In genomic region chr15:89607888-89608287, GRCm38 (mm10) we compare ENCODE assay signal across 28 mouse cellular contexts. TPM values are rescaled to one million over a fixed set of nuclear protein-coding genes. Genes with fewer than 3 reads are reported as not detected.
A peak's percentile ranks its signal among the peaks of the same experiment; 100 is the strongest.
DNase-seq lines count a peak whose midpoint lies in the region; ATAC-seq and TF ChIP-seq lines count a peak whose summit lies in the region.
"Had no signal": no experiment of that assay in that cellular context is flagged by ENCODE, and none has a peak within 500 bp of the region (broad histone marks: within the 10 kb centered on the region; RNA-seq: fewer than 3 reads in every experiment).

No protein-coding gene starts in this region.

- H3K36me3 ChIP-seq in thymus, adult 2 months (ENCODE audit: control insufficient read depth, insufficient read depth, low read length), result no peaks in the 10 kb centered on the region
- H3K36me3 ChIP-seq in liver, embryonic 14.5 days (replicated peaks; ENCODE audit: control insufficient read depth, insufficient read depth, low read depth), result no peaks in the 10 kb centered on the region
- no peaks in the 10 kb centered on the region for H3K36me3 ChIP-seq in stomach, postnatal 0 days (ENCODE audit: control insufficient read depth, insufficient read depth, low read length)
- H3K36me3 ChIP-seq: heart, embryonic 10.5 days; hindbrain, embryonic 10.5 days; intestine, embryonic 15.5 days; kidney, embryonic 15.5 days; limb, embryonic 13.5 days; midbrain, embryonic 10.5 days; neural tube, embryonic 15.5 days had no signal

- peak overlapping the region; percentile 1; the same call in 1 of the 2 replicates for H3K4me2 ChIP-seq in liver, embryonic 14.5 days (ENCODE audit: low read depth)
- H3K4me2 ChIP-seq in stomach, postnatal 0 days (replicated peaks; ENCODE audit: low read depth), result no peak overlapping the region
- H3K4me2 ChIP-seq: forebrain, embryonic 13.5 days; intestine, embryonic 15.5 days; kidney, embryonic 15.5 days; limb, embryonic 13.5 days; lung, embryonic 14.5 days; neural tube, embryonic 15.5 days had no signal

- no peaks in the 10 kb centered on the region for H3K9me3 ChIP-seq in liver, embryonic 14.5 days (ENCODE audit: control insufficient read depth, low read length)
- H3K9me3 ChIP-seq in stomach, postnatal 0 days (ENCODE audit: control insufficient read depth, low read length), result no peaks in the 10 kb centered on the region
- H3K9me3 ChIP-seq: forebrain, embryonic 13.5 days; heart, embryonic 10.5 days; hindbrain, embryonic 10.5 days; intestine, embryonic 15.5 days; kidney, embryonic 15.5 days; limb, embryonic 13.5 days; midbrain, embryonic 10.5 days; neural tube, embryonic 15.5 days had no signal

- TF ChIP-seq EP300 in liver, embryonic 14.5 days (IDR thresholded peaks at IDR 0.05; ENCODE audit: low read depth), result no peak
- TF ChIP-seq EP300 in stomach, postnatal 0 days (optimal IDR thresholded peaks at IDR 0.05), result no peak

- no peak for ATAC-seq in liver, embryonic 14.5 days (ENCODE audit: insufficient read depth)
- ATAC-seq in megakaryocyte progenitor cell, adult 5-6 weeks (replicated peaks; ENCODE audit: poor library complexity), result peak; percentile 80
- no peak for ATAC-seq in stomach, postnatal 0 days (ENCODE audit: low FRiP score, low TSS enrichment)
- ATAC-seq: forebrain, embryonic 13.5 days; hindbrain, embryonic 16.5 days; intestine, embryonic 15.5 days; midbrain, embryonic 16.5 days had no signal

- peak overlapping the region; percentile 42; the same call in 1 of the 2 replicates for H3K27ac ChIP-seq in thymus, adult 2 months (ENCODE audit: control insufficient read depth, insufficient read depth, low read length)
- H3K27ac ChIP-seq in bone marrow, adult 2 months (ENCODE audit: control insufficient read depth, insufficient read depth, low read depth, low read length, poor library complexity), result no peak overlapping the region
- no peak overlapping the region for H3K27ac ChIP-seq in liver, embryonic 14.5 days
- no peak overlapping the region for H3K27ac ChIP-seq in stomach, postnatal 0 days (replicated peaks)
- H3K27ac ChIP-seq: forebrain, embryonic 13.5 days; gastrocnemius, adult 2 months; heart, embryonic 10.5 days; hindbrain, embryonic 10.5 days; intestine, embryonic 15.5 days; kidney, embryonic 15.5 days; limb, embryonic 13.5 days; midbrain, embryonic 10.5 days; neural tube, embryonic 15.5 days had no signal

- DNase-seq in thymus, adult 2 months, result no peak
- no peak for DNase-seq in thymus, postnatal 36 days
- no peak for DNase-seq in liver, embryonic 14.5 days (ENCODE audit: low read depth in 3 of 3, low spot score in 3 of 3)
- DNase-seq in stomach, postnatal 0 days (ENCODE audit: low spot score), result no peak
- DNase-seq in kidney, adult 11 months, result no peak
- DNase-seq: adrenal gland, postnatal 14 days; cerebellum, adult 9-11 months; gastrocnemius, adult 2 months; kidney, postnatal 36 days; lung, embryonic 14.5 days; right cerebral cortex, adult 18-20 months; right cerebral cortex, postnatal 4 days; thymus, postnatal 4 days had no signal

- WGBS in thymus, adult 2 months, result 5% methylated on average over 9 of the region's 9 CpGs
- WGBS in bone marrow, adult 2 months, result 4% methylated on average over 9 of the region's 9 CpGs
- WGBS in liver, embryonic 14.5 days (ENCODE audit: insufficient replicate concordance), result 21% methylated on average over 9 of the region's 9 CpGs
- 82% methylated on average over 9 of the region's 9 CpGs for WGBS in stomach, postnatal 0 days

- H3K27me3 ChIP-seq in thymus, adult 2 months (ENCODE audit: control insufficient read depth, insufficient read depth, low read length), result no peaks in the 10 kb centered on the region
- no peaks in the 10 kb centered on the region for H3K27me3 ChIP-seq in liver, embryonic 14.5 days (ENCODE audit: control insufficient read depth, insufficient read depth, low read length)
- no peaks in the 10 kb centered on the region for H3K27me3 ChIP-seq in stomach, postnatal 0 days (ENCODE audit: control insufficient read depth, insufficient read depth, low read length)
- H3K27me3 ChIP-seq: forebrain, embryonic 13.5 days; intestine, embryonic 15.5 days; kidney, embryonic 15.5 days; limb, embryonic 13.5 days; neural tube, embryonic 15.5 days had no signal

- no peak overlapping the region for H3K9ac ChIP-seq in liver, embryonic 14.5 days (replicated peaks)
- H3K9ac ChIP-seq in stomach, postnatal 0 days (ENCODE audit: low read length), result no peak overlapping the region
- H3K9ac ChIP-seq: forebrain, embryonic 13.5 days; intestine, embryonic 15.5 days; kidney, embryonic 15.5 days; limb, embryonic 13.5 days; lung, embryonic 14.5 days; neural tube, embryonic 15.5 days had no signal

- no peak for TF ChIP-seq CTCF in thymus, adult 2 months (IDR thresholded peaks at IDR 0.05; ENCODE audit: borderline replicate concordance, control insufficient read depth, extremely low read depth, insufficient read depth, low read length, poor library complexity)
- no peak for TF ChIP-seq CTCF in bone marrow, adult 2 months (IDR thresholded peaks at IDR 0.05; ENCODE audit: control insufficient read depth, insufficient read depth, low read length)
- no peak for TF ChIP-seq CTCF in liver, embryonic 14.5 days (IDR thresholded peaks at IDR 0.05; ENCODE audit: low read depth)
- no peak for TF ChIP-seq CTCF in stomach, postnatal 0 days (IDR thresholded peaks at IDR 0.05; ENCODE audit: low read depth)

- H3K4me3 ChIP-seq in thymus, adult 2 months (ENCODE audit: control insufficient read depth, insufficient read depth, low read length), result peak overlapping the region; percentile 69
- H3K4me3 ChIP-seq in bone marrow, adult 2 months (replicated peaks; ENCODE audit: control insufficient read depth, low read depth, low read length), result peak overlapping the region; percentile 60
- H3K4me3 ChIP-seq in liver, embryonic 14.5 days (ENCODE audit: insufficient read depth in 1 of 2, low read depth in 2 of 2, low read length in 2 of 2), result no peak overlapping the region
- no peak overlapping the region for H3K4me3 ChIP-seq in stomach, postnatal 0 days (ENCODE audit: low read depth, low read length)
- H3K4me3 ChIP-seq: forebrain, embryonic 13.5 days; gastrocnemius, adult 2 months; heart, embryonic 10.5 days; hindbrain, embryonic 10.5 days; intestine, embryonic 15.5 days; kidney, embryonic 15.5 days; limb, embryonic 13.5 days; midbrain, embryonic 10.5 days; neural tube, embryonic 15.5 days had no signal

- peaks cover 12% of the 10 kb centered on the region for H3K4me1 ChIP-seq in thymus, adult 2 months (replicated peaks; ENCODE audit: control insufficient read depth, insufficient read depth, low read length)
- no peaks in the 10 kb centered on the region; the same call in 1 of the 2 replicates for H3K4me1 ChIP-seq in bone marrow, adult 2 months (ENCODE audit: control insufficient read depth, insufficient read depth, low read length)
- H3K4me1 ChIP-seq in liver, embryonic 14.5 days (replicated peaks; ENCODE audit: control insufficient read depth in 2 of 2, insufficient read depth in 2 of 2, low read length in 1 of 2), result no peaks in the 10 kb centered on the region
- H3K4me1 ChIP-seq in stomach, postnatal 0 days (replicated peaks; ENCODE audit: control insufficient read depth, insufficient read depth), result no peaks in the 10 kb centered on the region
- H3K4me1 ChIP-seq: forebrain, embryonic 13.5 days; heart, embryonic 10.5 days; hindbrain, embryonic 10.5 days; intestine, embryonic 15.5 days; kidney, embryonic 15.5 days; limb, embryonic 13.5 days; midbrain, embryonic 10.5 days had no signal

- no peak for TF ChIP-seq POLR2A in thymus, adult 2 months (IDR thresholded peaks at IDR 0.05; ENCODE audit: control insufficient read depth, extremely low read depth, insufficient read depth, low read length, poor library complexity)
- TF ChIP-seq POLR2A in bone marrow, adult 2 months (IDR thresholded peaks at IDR 0.05; ENCODE audit: borderline replicate concordance, control insufficient read depth, low read depth, low read length), result no peak

RNA-seq across cellular contexts. Expression of gene Rabl2, which starts 16.2 kb away (rescaled TPM):
- 9.6 and 10.2 TPM in 2 replicates for polyA plus RNA-seq in thymus, adult 2 months (2012; rRNA removed)
- polyA plus RNA-seq in bone marrow, adult 2 months (2011; ENCODE audit: insufficient read depth, insufficient read length, low replicate concordance, missing spikeins), result 2.3 and 2.4 TPM in 2 replicates
- polyA plus RNA-seq in liver, embryonic 14.5 days (2012; rRNA removed), result 5.7 and 6.2 TPM in 2 replicates
- polyA plus RNA-seq in liver, embryonic 14.5 days (2014; fragmentation: Nextera tagmentation; extraction: Ambion mirVana), result 6.9 and 7.5 TPM in 2 replicates
- total RNA-seq in megakaryocyte progenitor cell, adult 5-6 weeks (2015), result 14.3 and 17.1 TPM in 2 replicates
- total RNA-seq in megakaryocyte progenitor cell, adult 5-6 weeks (2017), result 7.4 and 11.2 TPM in 2 replicates
- polyA plus RNA-seq in stomach, postnatal 0 days (2015; fragmentation: Nextera tagmentation; extraction: Ambion mirVana), result 13.4 and 14.2 TPM in 2 replicates

RNA-seq across cellular contexts. Expression of gene Acr, which starts 39.8 kb away (rescaled TPM):
- 0.15 and 0.16 TPM in 2 replicates for polyA plus RNA-seq in thymus, adult 2 months (2012; rRNA removed)
- polyA plus RNA-seq in bone marrow, adult 2 months (2011; ENCODE audit: insufficient read depth, insufficient read length, low replicate concordance, missing spikeins), result not detected in 2 replicates
- polyA plus RNA-seq in liver, embryonic 14.5 days (2012; rRNA removed), result 0.04 and 0.05 TPM in 2 replicates
- polyA plus RNA-seq in liver, embryonic 14.5 days (2014; fragmentation: Nextera tagmentation; extraction: Ambion mirVana), result not detected in 2 replicates
- total RNA-seq in megakaryocyte progenitor cell, adult 5-6 weeks (2015), result not detected in 2 replicates
- not detected in 2 replicates for total RNA-seq in megakaryocyte progenitor cell, adult 5-6 weeks (2017)
- polyA plus RNA-seq in stomach, postnatal 0 days (2015; fragmentation: Nextera tagmentation; extraction: Ambion mirVana), result 0.08 TPM in 1 of 2 replicates, not detected in the other
- polyA plus RNA-seq: C2C12; embryonic facial prominence, embryonic 11.5 days; intestine, embryonic 15.5 days; limb, embryonic 13.5 days; stomach, embryonic 16.5 days had no signal

Comparison
In these comparisons a context has a peak if more than half of its experiments do, and no peak if none do; other contexts are left out.
1. H3K4me3 ChIP-seq: peak in thymus, adult 2 months (single experiment) and bone marrow, adult 2 months (single experiment); none in liver, embryonic 14.5 days (0 of 2) and stomach, postnatal 0 days (single experiment).